Mouse (Mus musculus): ENCODE data around the gene Lrrc36.

Gene Lrrc36

DNA sequence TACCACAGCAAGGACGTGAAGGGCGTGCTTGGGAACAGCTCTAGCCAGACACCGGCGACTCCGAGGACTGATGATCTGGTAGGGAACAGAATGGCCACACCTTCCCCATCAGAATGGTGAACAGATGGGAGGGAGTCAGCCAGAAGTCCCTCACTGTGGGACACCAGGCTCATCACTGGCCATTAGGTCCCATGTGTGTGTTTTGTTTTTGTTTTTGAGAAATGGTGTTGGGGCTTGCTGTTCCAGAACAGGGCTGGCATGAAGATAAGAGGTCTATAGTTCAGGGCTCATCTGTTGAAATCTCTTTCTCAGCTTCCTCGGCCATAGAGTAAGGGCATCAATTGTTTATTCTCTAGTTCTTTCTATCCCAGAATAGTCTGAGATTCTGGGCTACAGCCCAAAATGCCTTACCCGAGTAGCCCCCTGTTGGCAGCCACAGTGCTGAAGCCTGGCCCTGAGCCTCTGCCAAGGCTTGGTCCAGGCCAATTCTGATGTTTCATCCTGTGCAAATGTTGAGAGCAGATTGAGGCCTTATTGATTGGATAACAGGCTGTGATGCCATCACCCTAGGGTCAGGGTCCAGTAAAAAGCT, 53.4 kb downstream of the Lrrc36 start:
- no peak for DNase-seq (ENCODE audit: low spot score)

DNA sequence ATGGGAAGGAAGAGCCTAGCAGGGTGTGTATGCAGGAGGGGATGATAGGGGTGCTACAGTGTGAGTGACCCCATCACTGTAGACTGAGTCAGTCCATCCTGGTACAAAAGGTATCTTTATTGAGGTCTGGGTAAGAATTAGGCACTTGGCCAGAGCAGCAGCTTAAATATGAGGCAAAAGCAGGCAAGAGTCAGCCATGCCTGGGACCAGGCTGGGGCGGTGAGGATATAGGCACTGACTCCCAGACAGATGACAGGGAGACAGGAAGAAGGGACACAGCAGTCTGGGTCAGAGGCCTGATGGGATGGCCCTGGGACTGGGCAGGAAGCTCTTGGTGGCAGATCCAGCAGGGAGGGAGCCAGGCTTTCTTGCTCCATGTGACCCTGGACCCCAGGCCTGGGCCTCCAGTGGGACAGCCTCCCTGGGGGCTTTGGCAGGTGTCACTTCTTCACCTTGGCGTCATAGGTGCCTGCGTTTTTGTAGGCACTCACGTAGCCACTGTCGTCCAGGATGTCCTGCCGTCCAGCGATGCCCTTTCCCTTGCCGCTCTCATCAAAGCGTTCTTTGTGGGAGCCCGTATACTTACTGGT, 54.1 kb downstream of the Lrrc36 start:
- DNase-seq (ENCODE audit: low spot score) = no peak

DNA sequence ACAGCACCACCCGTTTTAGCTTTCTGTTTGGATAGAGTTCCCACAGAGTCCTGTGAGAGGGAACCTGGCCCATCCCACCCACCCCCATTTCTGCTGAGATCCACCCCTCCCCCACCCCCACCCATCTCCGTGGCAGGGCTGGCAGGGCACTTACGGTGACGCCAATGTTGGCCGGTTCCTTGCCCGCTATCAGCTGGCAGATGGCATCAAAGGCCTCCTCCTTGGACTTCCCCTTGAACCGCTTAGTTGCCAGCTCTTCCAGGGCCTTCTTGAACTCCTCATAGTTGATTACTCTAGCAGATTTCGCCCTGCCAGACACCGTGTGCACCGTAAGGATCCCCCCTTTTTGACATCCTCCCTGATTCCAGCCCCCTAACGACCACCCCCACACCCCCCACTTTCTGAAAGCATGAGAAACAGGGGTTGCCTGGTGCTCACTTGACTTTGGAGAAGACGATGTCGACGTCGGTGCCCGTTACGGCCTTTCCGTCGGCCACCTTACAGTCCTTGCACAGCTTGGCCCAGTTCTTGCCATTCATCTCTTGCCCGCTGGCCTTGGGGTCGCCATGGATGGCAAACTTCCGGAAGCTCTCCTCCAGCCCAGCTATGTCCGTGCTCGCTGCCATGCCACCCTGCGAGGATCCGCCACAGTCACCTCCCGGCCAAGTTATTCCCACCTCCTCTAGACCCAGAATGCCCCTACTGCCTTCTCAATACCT, 54.8 kb downstream of the Lrrc36 start:
- no peak for DNase-seq (ENCODE audit: low spot score)

DNA sequence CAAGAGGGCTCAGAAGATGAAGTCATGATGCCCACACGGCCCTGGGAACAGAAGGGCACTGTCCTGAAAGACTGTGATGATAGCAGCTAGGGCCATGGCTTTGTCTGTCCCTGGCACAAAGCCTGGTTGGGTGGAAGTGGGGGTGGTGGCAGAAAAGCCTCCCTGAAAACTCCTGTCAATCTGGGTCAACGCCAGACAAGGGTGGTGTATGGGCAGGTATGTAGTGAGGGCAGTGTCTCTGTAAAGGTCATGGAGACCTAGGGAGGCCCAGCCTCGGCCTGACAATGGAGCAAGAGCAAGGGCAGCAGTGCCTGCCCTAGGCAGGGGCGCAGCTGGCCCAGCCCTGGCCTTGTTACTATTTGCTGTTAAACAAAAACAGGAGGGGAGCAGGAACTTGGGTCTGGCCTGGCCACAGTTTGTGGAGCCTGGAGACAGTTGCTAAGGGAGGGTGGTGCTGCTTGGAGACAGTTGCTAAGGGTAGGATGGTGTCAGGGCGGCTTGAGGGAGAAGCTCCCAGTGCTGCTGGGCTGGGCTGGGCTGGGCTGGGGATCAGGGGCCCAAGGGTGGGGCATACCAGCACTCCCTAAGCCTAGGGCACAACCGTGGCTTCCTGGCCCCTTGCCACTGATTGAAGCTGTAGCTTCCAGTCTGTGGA, 55.8 kb downstream of the Lrrc36 start:
- no peak for DNase-seq (ENCODE audit: low spot score)

DNA sequence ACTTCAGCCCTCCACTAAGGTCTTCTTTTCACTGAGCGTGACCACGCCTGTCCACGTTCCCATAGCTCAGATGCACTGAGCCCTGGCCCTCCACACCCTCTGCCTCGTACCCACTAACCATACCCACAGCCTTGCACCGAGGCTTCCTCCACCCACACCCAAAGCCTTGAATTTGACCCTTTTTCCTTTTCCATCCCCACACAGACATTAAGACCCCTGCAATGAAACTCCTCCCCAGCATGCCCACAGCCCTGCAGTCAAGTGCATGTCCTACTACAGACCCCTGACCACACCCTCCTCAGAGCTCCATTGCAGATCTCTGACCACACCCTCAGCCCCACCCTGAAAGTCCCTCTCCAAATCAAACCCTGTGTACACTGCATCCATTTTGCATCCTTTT, 56.4 kb downstream of the Lrrc36 start:
- DNase-seq (ENCODE audit: low spot score) = no peak

DNA sequence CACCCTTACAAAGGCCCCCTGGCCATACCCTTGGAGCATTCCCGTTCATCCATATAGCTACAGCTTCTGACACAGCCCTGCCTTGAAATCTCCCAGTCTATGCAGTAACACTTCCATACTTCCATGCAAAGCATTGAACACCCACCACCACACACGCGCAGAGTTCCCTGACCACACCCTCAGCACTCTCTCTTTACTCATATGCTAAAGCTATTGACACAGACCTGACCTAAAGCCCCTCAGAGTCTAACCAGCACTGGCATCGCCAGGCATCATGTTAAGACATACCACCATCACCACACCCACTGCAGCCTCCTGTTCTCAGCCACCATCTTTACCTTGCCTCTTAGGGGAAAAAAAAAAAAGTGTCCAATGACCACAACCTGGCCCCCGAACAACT, 56.9 kb downstream of the Lrrc36 start:
- no peak for DNase-seq (ENCODE audit: low spot score)

DNA sequence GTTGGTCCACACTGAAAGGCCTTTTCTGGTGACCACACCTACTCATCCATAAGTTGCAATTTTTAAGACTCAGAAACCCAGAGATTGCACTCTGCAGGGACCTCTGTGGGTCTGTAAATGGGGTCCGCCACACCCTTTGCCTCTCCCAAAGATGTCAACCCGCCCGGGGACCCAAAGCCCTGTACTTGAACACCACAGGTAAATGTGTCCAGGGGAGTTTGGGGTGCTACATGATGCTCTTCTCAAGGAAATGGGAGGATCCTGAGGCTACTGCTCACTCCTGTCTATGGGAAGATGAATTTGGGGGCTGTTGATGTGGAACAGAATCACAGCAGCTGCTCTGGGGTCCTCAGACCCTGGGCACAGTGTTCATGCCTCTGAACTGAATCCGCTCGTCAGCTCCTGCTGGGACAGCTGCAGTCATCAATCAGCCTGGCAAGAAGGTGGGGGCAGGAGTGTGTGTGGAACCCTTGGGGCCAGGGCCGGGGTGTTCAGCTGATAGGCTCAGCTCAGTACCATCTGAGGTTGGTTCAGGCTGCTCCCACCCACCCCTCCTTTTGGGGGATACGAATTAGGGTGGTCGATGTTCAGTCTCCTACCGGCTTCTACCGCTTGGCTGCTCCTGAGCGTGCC, 57.4 kb downstream of the Lrrc36 start:
- no peak for DNase-seq (ENCODE audit: low spot score)

DNA sequence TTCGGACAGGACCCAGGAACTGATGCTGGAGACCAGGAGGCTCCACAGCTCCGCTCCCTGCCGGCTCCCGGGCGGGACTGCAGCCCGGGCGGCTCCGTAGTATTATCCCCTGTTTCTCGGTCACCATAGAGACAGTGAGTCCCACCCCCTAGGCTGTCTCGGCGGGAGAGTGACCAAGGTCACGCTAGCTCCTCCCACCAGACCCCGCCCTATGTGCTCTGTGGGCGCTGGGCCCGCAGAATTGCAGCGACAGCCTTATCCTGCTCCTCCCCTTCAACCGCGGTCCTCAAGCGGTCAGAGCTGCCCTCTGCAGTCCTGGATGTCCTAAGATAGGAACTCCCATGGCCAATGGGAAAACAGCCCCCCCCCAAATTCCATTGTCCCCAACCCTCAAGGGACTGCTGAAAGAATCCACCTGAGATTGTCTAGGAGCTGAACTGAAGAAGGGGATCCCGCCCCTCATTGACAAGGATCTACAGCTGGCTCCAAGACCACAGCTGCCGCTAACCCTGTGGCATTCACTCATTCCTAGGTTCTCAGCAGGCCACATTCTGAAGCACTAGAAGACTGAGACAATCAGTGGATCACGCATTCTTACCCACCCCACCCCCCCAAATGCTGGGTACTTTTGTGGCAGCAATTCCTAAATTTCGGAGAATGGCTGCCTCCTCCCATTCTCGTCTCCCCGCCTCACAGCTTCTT, 58.1 kb downstream of the Lrrc36 start, which contains the start of gene Tppp3:
Gene Tppp3, minus strand, starts transcription at position 213 of the 702 bp plus-strand sequence.
- DNase-seq (ENCODE audit: low spot score) = peak; percentile 88

DNA sequence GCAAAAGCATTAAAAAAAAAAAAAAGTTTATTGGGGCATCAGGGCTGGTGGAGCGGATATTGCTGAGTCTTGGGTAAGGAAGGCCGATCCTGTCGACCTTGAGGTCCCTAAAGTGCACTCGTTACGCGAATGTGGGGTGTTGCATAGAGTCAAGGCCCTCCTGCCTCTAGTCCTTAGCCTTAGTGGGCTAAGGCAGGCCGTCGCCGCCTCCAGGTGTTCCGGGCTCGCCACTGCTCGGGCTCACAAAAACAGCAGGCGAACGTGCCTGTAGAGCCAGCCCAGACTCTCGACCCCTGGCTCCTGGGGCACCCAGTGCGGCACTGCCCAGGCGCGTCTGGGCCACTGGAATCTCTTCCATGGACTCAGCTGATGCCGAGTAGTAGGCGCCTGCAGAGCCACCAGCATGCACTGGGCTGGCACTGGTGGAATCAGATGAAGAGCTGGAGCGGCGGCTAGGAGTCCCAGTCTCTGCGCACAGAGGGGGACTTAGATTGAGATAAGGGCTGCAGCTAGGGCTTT, 59.1 kb downstream of the Lrrc36 start:
- no peak for DNase-seq (ENCODE audit: low spot score)

DNA sequence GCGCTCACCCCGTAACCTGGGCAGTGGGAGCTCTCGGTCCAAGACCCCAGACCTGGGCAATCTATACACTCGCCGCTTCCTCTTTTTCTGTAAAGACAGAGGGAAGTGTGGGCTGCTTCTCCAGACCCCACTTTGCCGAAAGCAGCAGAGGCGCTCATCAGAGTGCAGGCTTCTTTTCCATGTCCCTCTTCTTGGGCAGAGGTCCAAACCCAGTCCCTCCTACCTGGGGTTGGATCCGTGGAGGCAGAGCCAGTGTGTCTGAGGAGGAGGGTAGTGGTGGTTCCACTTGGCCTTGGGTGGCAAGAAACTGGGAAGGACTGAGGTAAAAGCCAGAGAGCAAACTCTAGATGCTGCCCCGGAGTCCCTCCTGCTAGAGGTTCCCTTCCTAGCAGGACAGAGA, 59.6 kb downstream of the Lrrc36 start:
- no peak for DNase-seq (ENCODE audit: low spot score)

DNA sequence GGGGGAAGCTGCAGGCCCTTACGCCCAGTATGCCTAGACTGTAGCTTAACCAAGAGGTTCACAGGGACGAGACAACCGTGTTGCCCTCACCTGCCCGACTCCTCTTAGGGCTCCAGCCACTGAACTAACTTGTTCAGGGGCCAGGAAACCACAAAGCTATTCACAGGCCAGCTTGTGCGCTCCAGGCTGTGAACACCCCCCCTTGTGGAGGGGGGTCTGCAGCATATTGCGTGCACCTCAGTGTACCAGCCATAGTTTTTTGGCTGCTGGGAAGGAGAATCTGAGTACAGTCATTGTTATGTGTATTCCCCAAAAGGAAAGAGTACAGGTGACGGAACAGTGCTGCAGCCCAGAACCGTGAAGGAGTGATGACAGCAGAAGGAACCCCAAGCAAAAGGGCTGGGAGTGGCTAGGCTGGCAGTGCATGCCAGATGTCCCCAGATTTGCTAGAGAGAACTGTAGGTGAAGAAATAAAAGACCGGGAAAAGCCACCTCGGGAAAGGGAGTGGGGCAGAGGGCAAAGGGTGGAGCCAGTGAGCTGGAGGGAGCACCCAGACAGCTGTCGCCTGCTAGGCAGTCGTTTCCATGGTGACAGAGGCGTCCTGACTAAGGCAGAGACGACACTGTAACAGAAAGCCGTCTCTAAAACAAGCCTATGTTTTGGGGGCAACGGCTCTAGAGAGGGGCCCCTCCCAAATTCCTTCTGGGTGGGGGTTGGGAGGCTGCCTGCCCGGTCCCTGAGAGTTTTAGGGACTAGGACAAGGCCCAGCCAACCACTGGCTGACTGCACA, 60.6 kb downstream of the Lrrc36 start:
- DNase-seq (ENCODE audit: low spot score) = no peak

DNA sequence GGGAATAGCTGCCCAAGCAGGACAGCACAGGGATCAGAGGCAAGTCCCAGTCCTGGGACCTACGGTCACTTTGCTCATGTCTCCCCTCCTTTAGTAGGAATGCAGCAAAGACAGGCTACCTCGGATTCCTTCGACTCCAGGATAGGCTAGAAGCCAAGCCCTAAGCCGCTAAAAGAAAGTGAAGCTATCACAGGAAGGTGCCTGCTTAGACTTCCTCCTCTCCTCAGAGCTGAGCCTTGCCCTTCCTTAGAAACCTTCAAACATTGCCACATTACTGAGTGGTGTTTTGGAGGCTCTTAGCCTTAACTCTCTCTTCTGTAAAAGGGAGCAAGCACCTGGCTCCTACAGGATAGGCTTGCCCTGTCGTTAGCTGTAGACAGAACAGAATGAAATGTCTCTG, 61.3 kb downstream of the Lrrc36 start:
- DNase-seq (ENCODE audit: low spot score) = no peak

DNA sequence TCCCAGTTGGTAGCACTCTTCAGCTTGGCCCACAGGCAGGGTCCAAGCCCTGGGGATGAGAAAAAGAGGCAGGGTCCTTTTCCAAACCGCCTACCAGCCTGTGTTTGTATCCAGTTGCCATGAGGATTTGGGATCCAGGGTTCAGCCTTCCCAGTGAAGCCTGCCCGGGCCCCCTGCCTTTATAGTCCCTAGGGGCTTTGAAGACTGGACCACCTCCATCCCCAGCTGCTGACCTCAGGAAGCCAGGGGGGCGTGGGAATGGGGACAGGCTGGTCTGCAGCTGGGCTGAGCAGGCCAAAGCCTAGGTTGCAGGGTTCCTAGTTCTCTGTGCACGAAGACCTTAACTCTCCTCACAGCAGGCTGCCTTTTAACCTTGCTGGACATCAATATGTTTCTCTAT, 61.9 kb downstream of the Lrrc36 start:
- no peak for DNase-seq (ENCODE audit: low spot score)

DNA sequence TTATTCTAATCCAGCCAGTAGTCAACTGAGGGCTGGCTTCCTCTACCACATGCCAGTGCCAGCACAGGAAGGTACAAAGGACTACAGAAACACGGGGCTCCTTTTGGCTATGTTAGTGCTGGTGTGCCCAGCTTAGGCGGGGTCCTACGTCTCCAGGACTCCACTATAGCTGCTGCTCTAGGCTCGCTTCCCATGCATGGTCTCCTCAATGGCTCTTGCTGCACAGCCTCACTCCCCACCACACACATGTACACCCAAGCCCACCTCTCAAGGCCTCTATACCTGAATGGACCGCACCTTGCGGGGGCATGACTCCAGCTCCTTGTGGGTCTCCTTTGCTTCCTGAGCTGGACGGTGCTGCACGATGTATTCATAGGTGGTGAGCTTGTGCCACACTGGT, 62.4 kb downstream of the Lrrc36 start:
- DNase-seq (ENCODE audit: low spot score) = no peak

DNA sequence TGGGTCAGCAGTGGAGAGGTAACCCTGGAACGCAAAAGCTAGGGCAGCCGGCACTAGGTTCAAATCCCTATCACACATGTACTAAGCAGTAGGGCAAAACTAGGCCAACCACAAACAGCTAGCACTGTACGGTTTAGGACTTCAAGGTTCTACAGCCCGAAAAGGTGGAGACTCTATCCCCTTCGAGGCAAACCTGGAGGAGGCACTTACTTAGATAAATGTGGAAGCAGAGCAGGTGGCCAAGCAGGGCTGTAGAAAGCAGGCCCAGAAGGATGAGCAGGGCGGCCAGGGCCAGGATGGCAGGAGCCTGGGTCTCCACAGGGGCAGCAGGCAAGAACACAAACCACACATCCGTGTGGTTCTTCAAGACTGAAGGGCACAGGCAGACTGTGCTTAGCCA, 62.8 kb downstream of the Lrrc36 start:
- no peak for DNase-seq (ENCODE audit: low spot score)

DNA sequence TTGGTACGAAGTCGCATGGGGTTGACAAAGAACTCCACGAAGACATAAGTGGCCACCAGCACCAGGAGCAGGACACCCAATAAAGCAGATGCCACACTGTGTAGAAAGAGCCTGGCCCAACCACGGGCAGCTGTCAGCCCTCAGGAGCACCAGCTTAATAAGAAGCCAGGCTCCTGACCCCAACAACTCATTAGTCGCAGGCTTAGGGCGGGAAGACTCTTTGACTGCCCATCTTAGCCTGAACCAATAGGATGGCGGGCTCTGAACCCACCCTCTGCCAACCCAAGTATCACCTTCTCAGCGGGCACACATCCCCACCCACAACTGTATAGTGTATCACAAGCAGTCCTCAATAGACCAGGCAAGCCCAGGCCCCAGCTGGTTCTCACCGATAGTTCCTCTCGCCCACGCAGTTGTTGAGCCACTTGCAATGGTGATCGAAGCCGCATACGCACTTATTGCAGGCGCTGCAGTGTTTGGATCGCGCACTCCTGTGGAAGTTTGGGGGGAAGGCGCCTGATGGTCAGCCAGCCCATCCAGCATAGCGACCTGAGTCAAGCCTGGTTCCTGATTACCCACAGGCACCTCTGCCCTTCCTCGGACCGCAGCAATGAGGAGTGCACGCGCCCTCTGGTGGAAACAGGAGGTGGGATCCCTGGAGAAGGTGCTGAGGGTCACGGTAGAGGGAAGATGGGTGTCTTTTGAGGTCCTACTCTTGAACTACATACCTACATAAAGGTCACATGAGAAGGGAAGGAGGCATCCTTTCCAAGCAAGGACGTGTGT, 63.5 kb downstream of the Lrrc36 start:
- peak; percentile 56 for DNase-seq (ENCODE audit: low spot score)

DNA sequence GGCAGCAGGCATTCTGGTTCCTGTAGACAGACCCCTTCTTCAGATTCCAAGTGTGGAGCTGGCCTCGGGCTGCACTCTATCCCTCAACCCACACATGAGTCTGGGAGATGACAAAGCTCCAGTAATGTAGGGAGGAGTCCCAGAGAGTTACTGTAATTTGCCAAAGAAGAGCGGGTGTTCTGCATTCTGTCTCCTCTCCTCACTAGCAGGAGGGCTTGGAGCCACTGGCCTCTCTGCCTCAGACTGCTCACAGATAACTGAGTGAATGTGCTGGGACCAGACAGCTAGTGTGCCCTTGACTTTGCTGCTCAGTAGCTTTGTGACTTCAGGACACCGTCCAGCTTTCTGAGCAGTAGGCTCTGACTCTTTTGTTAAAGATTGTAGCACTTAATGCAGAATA, 64.4 kb downstream of the Lrrc36 start:
- no peak for DNase-seq (ENCODE audit: low spot score)

DNA sequence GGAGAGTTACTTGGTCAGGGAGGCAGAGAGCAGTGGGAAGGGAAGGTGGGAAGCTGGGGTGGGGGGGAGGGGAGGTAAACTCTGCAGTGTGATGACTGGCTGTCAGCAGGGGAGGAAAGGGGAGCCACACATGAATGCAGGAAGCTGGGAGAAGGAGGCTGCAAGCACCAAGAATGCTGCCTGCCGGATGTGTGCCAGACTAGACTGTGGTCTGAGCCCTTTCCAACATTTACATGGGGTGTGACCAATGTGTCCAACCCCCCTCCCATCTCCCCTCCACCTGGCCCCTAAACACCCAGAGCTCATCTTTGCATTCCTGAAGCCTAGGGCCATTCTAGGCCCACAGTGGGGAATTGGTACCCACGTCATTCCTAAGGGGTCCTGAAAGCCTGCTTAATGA, 67.6 kb downstream of the Lrrc36 start:
- no peak for DNase-seq (ENCODE audit: low spot score)

DNA sequence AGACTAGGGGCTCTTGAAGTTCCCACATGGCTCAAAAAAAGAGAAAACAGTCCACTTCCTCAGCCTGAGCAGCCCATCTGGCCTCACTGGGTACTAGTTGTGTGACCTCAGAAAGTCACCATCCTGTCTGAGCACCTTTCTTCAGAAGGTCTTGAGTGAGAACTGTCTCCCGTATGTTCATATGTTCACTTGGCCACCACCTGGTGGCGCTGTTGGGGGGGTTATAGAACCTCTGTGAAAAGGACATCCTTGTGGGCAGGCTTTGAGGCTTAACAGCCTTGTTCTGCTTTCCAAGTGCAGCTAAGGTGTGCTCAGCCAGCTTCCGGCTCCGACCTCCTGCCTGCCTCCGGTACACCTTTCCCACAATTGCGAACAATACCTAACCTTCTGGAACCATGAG, 68.1 kb downstream of the Lrrc36 start:
- no peak for DNase-seq (ENCODE audit: low spot score)

DNA sequence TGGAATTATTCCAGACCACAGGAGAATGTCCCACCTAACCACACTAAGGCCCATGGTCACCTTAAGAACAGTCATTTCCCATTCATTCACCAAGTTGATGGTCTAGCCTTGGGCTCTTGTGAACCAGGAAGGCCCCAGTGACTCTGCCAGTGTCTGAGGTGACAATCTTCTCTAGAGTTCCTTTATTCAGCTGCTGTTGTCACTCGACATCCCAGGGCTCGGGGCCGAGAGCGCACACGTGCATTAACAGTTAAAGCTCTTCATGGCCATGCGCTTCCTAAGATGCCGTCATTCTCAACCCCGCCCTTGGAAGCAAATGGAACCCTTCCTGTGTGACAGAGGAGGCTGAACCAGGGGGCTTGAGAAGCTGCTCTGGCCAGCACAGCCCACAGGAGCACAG, 68.8 kb downstream of the Lrrc36 start:
- DNase-seq (ENCODE audit: low spot score) = no peak

Data from ovary, postnatal 14 days (tissue).